Mouse (Mus musculus): ENCODE measurements around the gene Trpm8. TPM values are rescaled to one million over a fixed set of nuclear protein-coding genes. Genes with fewer than 3 reads are reported as not detected.

Gene Trpm8
- polyA plus RNA-seq, 1 experiment from 2014 or later = 0.14 TPM

GRCm38 (mm10) chr1:88259643-88260024, 17.8 kb upstream of the Trpm8 start:
- peaks cover 32% of the 10 kb centered on the region for H3K9me3 ChIP-seq (ENCODE audit: control insufficient read depth, low read length)
- no peaks in the 10 kb centered on the region for H3K27me3 ChIP-seq (ENCODE audit: control insufficient read depth, insufficient read depth, low read length)
- no peak overlapping the region for H3K9ac ChIP-seq (replicated peaks; ENCODE audit: low read length)
- H3K4me1 ChIP-seq (ENCODE audit: control insufficient read depth, insufficient read depth, low read length) = no peaks in the 10 kb centered on the region
- no peak overlapping the region for H3K4me2 ChIP-seq (ENCODE audit: low read length)
- peaks cover 53% of the 10 kb centered on the region for H3K36me3 ChIP-seq (ENCODE audit: control insufficient read depth, insufficient read depth, low read length)
- DNase-seq = no peak
- H3K27ac ChIP-seq (replicated peaks; ENCODE audit: low read depth, low read length) = no peak overlapping the region
- WGBS = 84% methylated on average over 4 of the region's 4 CpGs
- no peak for ATAC-seq (ENCODE audit: low FRiP score, low TSS enrichment)
- no peak overlapping the region for H3K4me3 ChIP-seq (replicated peaks; ENCODE audit: low read depth, low read length)

GRCm38 (mm10) chr1:88260114-88260513, 17.3 kb upstream of the Trpm8 start:
- Histone ChIP-seq H3K27me3 (ENCODE audit: control insufficient read depth, insufficient read depth, low read length) (no peaks in the 10 kb centered on the region), H3K36me3 (ENCODE audit: control insufficient read depth, insufficient read depth, low read length) (peaks cover 57% of the 10 kb centered on the region), H3K4me2 (ENCODE audit: low read length) (no peak overlapping the region), H3K4me1 (ENCODE audit: control insufficient read depth, insufficient read depth, low read length) (no peaks in the 10 kb centered on the region), H3K9ac (replicated peaks; ENCODE audit: low read length) (no peak overlapping the region), H3K9me3 (ENCODE audit: control insufficient read depth, low read length) (peaks cover 28% of the 10 kb centered on the region), H3K4me3 (replicated peaks; ENCODE audit: low read depth, low read length) (no peak overlapping the region), H3K27ac (replicated peaks; ENCODE audit: low read depth, low read length) (no peak overlapping the region)
- peak; percentile 48 for DNase-seq
- ATAC-seq (ENCODE audit: low FRiP score, low TSS enrichment) = peak; percentile 4; the same call in 1 of the 2 replicates
- WGBS = 84% methylated on average over 6 of the region's 6 CpGs

GRCm38 (mm10) chr1:88260604-88261377, 16.7 kb upstream of the Trpm8 start:
- no peak for ATAC-seq (ENCODE audit: low FRiP score, low TSS enrichment)
- Histone ChIP-seq H3K4me1 (ENCODE audit: control insufficient read depth, insufficient read depth, low read length) (no peaks in the 10 kb centered on the region), H3K36me3 (ENCODE audit: control insufficient read depth, insufficient read depth, low read length) (peaks cover 64% of the 10 kb centered on the region)

GRCm38 (mm10) chr1:88261706-88262105, 15.8 kb upstream of the Trpm8 start:
- Histone ChIP-seq H3K27ac (replicated peaks; ENCODE audit: low read depth, low read length) (no peak overlapping the region), H3K9me3 (ENCODE audit: control insufficient read depth, low read length) (peaks cover 12% of the 10 kb centered on the region), H3K4me3 (replicated peaks; ENCODE audit: low read depth, low read length) (no peak overlapping the region), H3K9ac (replicated peaks; ENCODE audit: low read length) (no peak overlapping the region), H3K4me2 (ENCODE audit: low read length) (no peak overlapping the region), H3K4me1 (ENCODE audit: control insufficient read depth, insufficient read depth, low read length) (no peaks in the 10 kb centered on the region), H3K36me3 (ENCODE audit: control insufficient read depth, insufficient read depth, low read length) (peaks cover 73% of the 10 kb centered on the region), H3K27me3 (ENCODE audit: control insufficient read depth, insufficient read depth, low read length) (no peaks in the 10 kb centered on the region)
- ATAC-seq (ENCODE audit: low FRiP score, low TSS enrichment) (no peak), DNase-seq (no peak)
- 88% methylated on average over 7 of the region's 7 CpGs for WGBS

More at GRCm38 (mm10) chr1:88260604-88261377, 16.7 kb upstream of the Trpm8 start:
- Histone ChIP-seq H3K4me3 (replicated peaks; ENCODE audit: low read depth, low read length) (no peak overlapping the region), H3K9me3 (ENCODE audit: control insufficient read depth, low read length) (peaks cover 21% of the 10 kb centered on the region), H3K27me3 (ENCODE audit: control insufficient read depth, insufficient read depth, low read length) (no peaks in the 10 kb centered on the region), H3K9ac (replicated peaks; ENCODE audit: low read length) (no peak overlapping the region), H3K27ac (replicated peaks; ENCODE audit: low read depth, low read length) (no peak overlapping the region), H3K4me2 (ENCODE audit: low read length) (no peak overlapping the region)
- DNase-seq = no peak
- WGBS = 86% methylated on average over 10 of the region's 10 CpGs

GRCm38 (mm10) chr1:88262255-88262654, 15.2 kb upstream of the Trpm8 start:
- ATAC-seq (ENCODE audit: low FRiP score, low TSS enrichment) (no peak), DNase-seq (peak; percentile 65)
- Histone ChIP-seq H3K4me1 (ENCODE audit: control insufficient read depth, insufficient read depth, low read length) (no peaks in the 10 kb centered on the region), H3K27ac (replicated peaks; ENCODE audit: low read depth, low read length) (no peak overlapping the region), H3K4me2 (ENCODE audit: low read length) (no peak overlapping the region), H3K9ac (replicated peaks; ENCODE audit: low read length) (no peak overlapping the region), H3K4me3 (replicated peaks; ENCODE audit: low read depth, low read length) (no peak overlapping the region), H3K36me3 (ENCODE audit: control insufficient read depth, insufficient read depth, low read length) (peaks cover 79% of the 10 kb centered on the region), H3K27me3 (ENCODE audit: control insufficient read depth, insufficient read depth, low read length) (no peaks in the 10 kb centered on the region), H3K9me3 (ENCODE audit: control insufficient read depth, low read length) (peaks cover 6% of the 10 kb centered on the region)
- WGBS = 88% methylated on average over 4 of the region's 4 CpGs

GRCm38 (mm10) chr1:88262961-88263360, 14.5 kb upstream of the Trpm8 start:
- Histone ChIP-seq H3K36me3 (ENCODE audit: control insufficient read depth, insufficient read depth, low read length) (peaks cover 86% of the 10 kb centered on the region), H3K4me2 (ENCODE audit: low read length) (no peak overlapping the region), H3K9me3 (ENCODE audit: control insufficient read depth, low read length) (no peaks in the 10 kb centered on the region), H3K27ac (replicated peaks; ENCODE audit: low read depth, low read length) (no peak overlapping the region), H3K9ac (replicated peaks; ENCODE audit: low read length) (no peak overlapping the region), H3K4me1 (ENCODE audit: control insufficient read depth, insufficient read depth, low read length) (no peaks in the 10 kb centered on the region), H3K27me3 (ENCODE audit: control insufficient read depth, insufficient read depth, low read length) (no peaks in the 10 kb centered on the region), H3K4me3 (replicated peaks; ENCODE audit: low read depth, low read length) (no peak overlapping the region)
- ATAC-seq (ENCODE audit: low FRiP score, low TSS enrichment) = no peak
- WGBS = 78% methylated on average over 6 of the region's 6 CpGs
- no peak for DNase-seq

- no peak overlapping the region for H3K9ac ChIP-seq (replicated peaks; ENCODE audit: low read length)
- no peaks in the 10 kb centered on the region for H3K9me3 ChIP-seq (ENCODE audit: control insufficient read depth, low read length)
- no peak overlapping the region for H3K27ac ChIP-seq (replicated peaks; ENCODE audit: low read depth, low read length)
- no peak overlapping the region for H3K4me2 ChIP-seq (ENCODE audit: low read length)
- peaks cover 94% of the 10 kb centered on the region for H3K36me3 ChIP-seq (ENCODE audit: control insufficient read depth, insufficient read depth, low read length)
- 92% methylated on average over 5 of the region's 5 CpGs for WGBS
- no peaks in the 10 kb centered on the region for H3K27me3 ChIP-seq (ENCODE audit: control insufficient read depth, insufficient read depth, low read length)
- H3K4me3 ChIP-seq (replicated peaks; ENCODE audit: low read depth, low read length) = no peak overlapping the region
- no peaks in the 10 kb centered on the region for H3K4me1 ChIP-seq (ENCODE audit: control insufficient read depth, insufficient read depth, low read length)
- DNase-seq (no peak), ATAC-seq (ENCODE audit: low FRiP score, low TSS enrichment) (no peak)
Observed at GRCm38 (mm10) chr1:88263778-88264177, 13.7 kb upstream of the Trpm8 start.

- peaks cover 100% of the 10 kb centered on the region for H3K36me3 ChIP-seq (ENCODE audit: control insufficient read depth, insufficient read depth, low read length)
- DNase-seq (no peak), ATAC-seq (ENCODE audit: low FRiP score, low TSS enrichment) (no peak)
- no peaks in the 10 kb centered on the region for H3K27me3 ChIP-seq (ENCODE audit: control insufficient read depth, insufficient read depth, low read length)
- H3K9ac ChIP-seq (replicated peaks; ENCODE audit: low read length) = no peak overlapping the region
- no peak overlapping the region for H3K27ac ChIP-seq (replicated peaks; ENCODE audit: low read depth, low read length)
- H3K9me3 ChIP-seq (ENCODE audit: control insufficient read depth, low read length) = no peaks in the 10 kb centered on the region
- 93% methylated on average over 7 of the region's 7 CpGs for WGBS
- no peak overlapping the region for H3K4me3 ChIP-seq (replicated peaks; ENCODE audit: low read depth, low read length)
- no peaks in the 10 kb centered on the region for H3K4me1 ChIP-seq (ENCODE audit: control insufficient read depth, insufficient read depth, low read length)
- H3K4me2 ChIP-seq (ENCODE audit: low read length) = no peak overlapping the region
Observed at GRCm38 (mm10) chr1:88264237-88264868, 13.1 kb upstream of the Trpm8 start.

- Histone ChIP-seq H3K9ac (replicated peaks; ENCODE audit: low read length) (no peak overlapping the region), H3K9me3 (ENCODE audit: control insufficient read depth, low read length) (no peaks in the 10 kb centered on the region), H3K36me3 (ENCODE audit: control insufficient read depth, insufficient read depth, low read length) (peaks cover 100% of the 10 kb centered on the region), H3K4me1 (ENCODE audit: control insufficient read depth, insufficient read depth, low read length) (no peaks in the 10 kb centered on the region), H3K27ac (replicated peaks; ENCODE audit: low read depth, low read length) (no peak overlapping the region), H3K4me3 (replicated peaks; ENCODE audit: low read depth, low read length) (no peak overlapping the region), H3K4me2 (ENCODE audit: low read length) (no peak overlapping the region), H3K27me3 (ENCODE audit: control insufficient read depth, insufficient read depth, low read length) (no peaks in the 10 kb centered on the region)
- WGBS = 76% methylated on average over 4 of the region's 4 CpGs
- ATAC-seq (ENCODE audit: low FRiP score, low TSS enrichment) (no peak), DNase-seq (no peak)
Observed at GRCm38 (mm10) chr1:88264869-88265240, 12.6 kb upstream of the Trpm8 start.

All from midbrain, embryonic 14.5 days (tissue).